Mouse (Mus musculus) heart, embryonic 14.5 days (tissue): Measurements from ENCODE around the gene Rhbdl1. TPM values are rescaled to one million over a fixed set of nuclear protein-coding genes. Genes with fewer than 3 reads are reported as not detected.
A peak's percentile ranks its signal among the peaks of the same experiment; 100 is the strongest.

Experiments used
- ATAC-seq: fragments of 200-750 bp; cut with Nextera tagmentation; 2 replicates; pipeline ENCODE4 v1.8.0; 2017; ENCODE audit warnings: low read depth, moderate TSS enrichment; ENCODE audit not compliant: insufficient number of reproducible peaks, insufficient read depth, low FRiP score
- H3K27ac ChIP-seq, 2 experiments: fragments of 200-500 bp in 1 of 2; fragments of 300-500 bp in 1 of 2; sonication (generic) in 1 of 2; replicated peaks in 1 of 2; 2 replicates each; pipeline ENCODE4 v1.5.1; 2012 to 2014; ENCODE audit warnings: low read depth in 2 of 2, low read length in 2 of 2, control low read depth in 1 of 2, mild to moderate bottlenecking in 1 of 2, mixed read lengths in 1 of 2; ENCODE audit not compliant: control insufficient read depth in 1 of 2, insufficient read depth in 1 of 2
- H3K27me3 ChIP-seq: fragments of 300-500 bp; sonication (generic); 2 replicates; pipeline ENCODE4 v1.6.1; 2014; ENCODE audit warnings: mild to moderate bottlenecking, low read length, control low read depth; ENCODE audit not compliant: control insufficient read depth, insufficient read depth
- H3K36me3 ChIP-seq: fragments of 300-500 bp; sonication (generic); 2 replicates; pipeline ENCODE4 v1.6.1; 2014; ENCODE audit warnings: mild to moderate bottlenecking, control low read depth, low read length, mixed read lengths; ENCODE audit not compliant: control insufficient read depth, insufficient read depth
- H3K4me1 ChIP-seq, 2 experiments: fragments of 200-500 bp in 1 of 2; fragments of 300-500 bp in 1 of 2; sonication (generic) in 1 of 2; 2 replicates each; pipeline ENCODE4 v1.6.1; 2012 to 2014; ENCODE audit warnings: low read length in 2 of 2, control low read depth in 1 of 2, mixed read lengths in 1 of 2; ENCODE audit not compliant: control insufficient read depth in 2 of 2, insufficient read depth in 2 of 2
- H3K4me2 ChIP-seq: fragments of 300-500 bp; sonication (generic); 2 replicates; pipeline ENCODE4 v1.6.1; 2014; ENCODE audit warnings: mild to moderate bottlenecking, low read length
- H3K4me3 ChIP-seq, 2 experiments: fragments of 200-500 bp in 1 of 2; fragments of 300-500 bp in 1 of 2; sonication (generic) in 1 of 2; 2 replicates each; pipeline ENCODE4 v1.5.1; 2012 to 2014; ENCODE audit warnings: low read length in 2 of 2, mild to moderate bottlenecking in 2 of 2, control low read depth in 1 of 2, low read depth in 1 of 2, moderate library complexity in 1 of 2; ENCODE audit not compliant: control insufficient read depth in 1 of 2, insufficient read depth in 1 of 2
- H3K9ac ChIP-seq: fragments of 300-500 bp; sonication (generic); 2 replicates; pipeline ENCODE4 v1.6.1; 2014; ENCODE audit warnings: mild to moderate bottlenecking, low read length
- H3K9me3 ChIP-seq: fragments of 300-500 bp; sonication (generic); 2 replicates; pipeline ENCODE4 v1.6.1; 2016; ENCODE audit warnings: low read length, control low read depth; ENCODE audit not compliant: control insufficient read depth
- WGBS: fragments of 180-500 bp; shearing (Covaris S2); extraction: QIAGEN DNeasy Blood & Tissue Kit; methylation state at CpG from one replicate; pipeline ENCODE4 v1.1.7; 2014; 5-methylcytosine and 5-hydroxymethylcytosine counted together
- polyA plus RNA-seq: library from polyadenylated mRNA; unstranded; fragments of >200 nt; fragmentation: Nextera tagmentation; extraction: Ambion mirVana; gene quantifications from 2 replicates; pipeline ENCODE4 v1.2.1, GENCODE M21; 2014

Gene Rhbdl1
- polyA plus RNA-seq, result 1.2 and 1.5 TPM in 2 replicates

GRCm38 (mm10) chr17:25837076-25837410, at the start of gene Rhbdl1:
Gene Rhbdl1 (minus strand): TSS chr17:25837295.
- WGBS, result 1% methylated on average over 29 of the region's 29 CpGs
- Histone ChIP-seq H3K4me2 (peak within 1 kb of the TSS; percentile 90), H3K4me3 (peak within 1 kb of the TSS; percentile 30 to 42), H3K27me3 (no peaks in the 10 kb centered on the region), H3K9me3 (no peaks in the 10 kb centered on the region), H3K4me1 (peaks cover 21 to 41% of the 10 kb centered on the region in 2 experiments; a peak in 3 of 4 replicates), H3K36me3 (peaks cover 67% of the 10 kb centered on the region), H3K27ac (peak within 1 kb of the TSS; percentile 9 to 77; a peak in 2 of 4 replicates), H3K9ac (peak within 1 kb of the TSS; percentile 74)
- peak; percentile 8; the same call in 1 of the 2 replicates for ATAC-seq

- Histone ChIP-seq H3K9ac (no peak overlapping the region), H3K4me2 (no peak overlapping the region), H3K27me3 (no peaks in the 10 kb centered on the region), H3K36me3 (peaks cover 64% of the 10 kb centered on the region), H3K9me3 (no peaks in the 10 kb centered on the region), H3K27ac (no peak overlapping the region), H3K4me1 (no peaks in the 10 kb centered on the region), H3K4me3 (no peak overlapping the region)
- ATAC-seq, result no peak
These were observed 49.7 kb upstream of the Rhbdl1 start for GRCm38 (mm10) chr17:25886806-25887205.

- H3K4me2 ChIP-seq, result no peak overlapping the region
- H3K4me1 ChIP-seq, result peaks cover 2 to 7% of the 10 kb centered on the region in 2 experiments; a peak in 2 of 4 replicates
- no peaks in the 10 kb centered on the region for H3K27me3 ChIP-seq
- no peaks in the 10 kb centered on the region for H3K9me3 ChIP-seq
- 60% methylated on average over 4 of the region's 4 CpGs for whole genome bisulfite sequencing
- no peak overlapping the region for H3K4me3 ChIP-seq
- no peak overlapping the region for H3K27ac ChIP-seq
- no peak for ATAC-seq
- H3K9ac ChIP-seq, result no peak overlapping the region
- peaks cover 57% of the 10 kb centered on the region for H3K36me3 ChIP-seq
These were observed 48.5 kb upstream of the Rhbdl1 start for GRCm38 (mm10) chr17:25885636-25886035.

- Histone ChIP-seq H3K4me2 (no peak overlapping the region), H3K27ac (no peak overlapping the region), H3K36me3 (peaks cover 44% of the 10 kb centered on the region), H3K4me3 (no peak overlapping the region), H3K4me1 (peaks cover 2 to 7% of the 10 kb centered on the region in 2 experiments; a peak in 2 of 4 replicates), H3K9me3 (no peaks in the 10 kb centered on the region), H3K9ac (no peak overlapping the region), H3K27me3 (no peaks in the 10 kb centered on the region)
- no peak for ATAC-seq
- WGBS, result 92% methylated on average over 3 of the region's 3 CpGs
These were observed 46.7 kb upstream of the Rhbdl1 start for GRCm38 (mm10) chr17:25883824-25884223.

GRCm38 (mm10) chr17:25883268-25883667, 46.2 kb upstream of the Rhbdl1 start:
- Histone ChIP-seq H3K4me3 (no peak overlapping the region), H3K36me3 (peaks cover 43% of the 10 kb centered on the region), H3K27ac (no peak overlapping the region), H3K9ac (no peak overlapping the region), H3K4me2 (no peak overlapping the region), H3K27me3 (no peaks in the 10 kb centered on the region), H3K4me1 (peaks cover 2 to 7% of the 10 kb centered on the region in 2 experiments; a peak in 2 of 4 replicates), H3K9me3 (no peaks in the 10 kb centered on the region)
- ATAC-seq, result no peak
- 86% methylated on average over 8 of the region's 8 CpGs for WGBS

GRCm38 (mm10) chr17:25882306-25882705, 45.2 kb upstream of the Rhbdl1 start:
- Histone ChIP-seq H3K27me3 (no peaks in the 10 kb centered on the region), H3K9me3 (no peaks in the 10 kb centered on the region), H3K4me1 (peaks cover 2 to 7% of the 10 kb centered on the region in 2 experiments; a peak in 2 of 4 replicates), H3K27ac (no peak overlapping the region), H3K9ac (no peak overlapping the region), H3K4me3 (no peak overlapping the region), H3K36me3 (peaks cover 41% of the 10 kb centered on the region), H3K4me2 (no peak overlapping the region)
- WGBS, result 45% methylated on average over 5 of the region's 5 CpGs
- 0 out of 2 replicates have a peak, but pooled peaks have one; percentile 31 for ATAC-seq

- H3K4me1 ChIP-seq, result peaks cover 7% of the 10 kb centered on the region in 2 experiments; a peak in 3 of 4 replicates
- WGBS, result 59% methylated on average over 4 of the region's 4 CpGs
- no peaks in the 10 kb centered on the region for H3K27me3 ChIP-seq
- H3K27ac ChIP-seq, result no peak overlapping the region
- peaks cover 41% of the 10 kb centered on the region for H3K36me3 ChIP-seq
- H3K9me3 ChIP-seq, result no peaks in the 10 kb centered on the region
- H3K4me3 ChIP-seq, result no peak overlapping the region
- no peak for ATAC-seq
- H3K9ac ChIP-seq, result no peak overlapping the region
- H3K4me2 ChIP-seq, result no peak overlapping the region
These were observed 44.6 kb upstream of the Rhbdl1 start for GRCm38 (mm10) chr17:25881691-25882090.
